Mouse (Mus musculus) heart, adult 2 months (tissue): ENCODE measurements around the gene Vstm4. TPM values are rescaled to one million over a fixed set of nuclear protein-coding genes. Genes with fewer than 3 reads are reported as not detected.
A peak's percentile ranks its signal among the peaks of the same experiment; 100 is the strongest.

ENCODE experiments used
- DNase-seq, 2 experiments: peaks; one replicate each; pipeline ENCODE4 v3.0.0; 2021
- H3K27ac ChIP-seq: fragments of 200-600 bp; 2 replicates; pipeline ENCODE4 v1.8.1; 2022
- H3K27me3 ChIP-seq: fragments of 200-500 bp; 2 replicates; pipeline ENCODE4 v1.6.1; 2012; ENCODE audit warnings: mild to moderate bottlenecking, low read length, inconsistent platforms, mixed read lengths; ENCODE audit not compliant: control insufficient read depth, insufficient read depth
- H3K36me3 ChIP-seq: fragments of 200-500 bp; 2 replicates; pipeline ENCODE4 v1.6.1; 2012; ENCODE audit warnings: low read length, inconsistent platforms; ENCODE audit not compliant: control insufficient read depth, insufficient read depth
- H3K4me1 ChIP-seq: fragments of 200-500 bp; 2 replicates; pipeline ENCODE4 v1.6.1; 2011; ENCODE audit warnings: low read length; ENCODE audit not compliant: control insufficient read depth, insufficient read depth
- H3K4me3 ChIP-seq: fragments of 200-600 bp; 2 replicates; pipeline ENCODE4 v1.8.1; 2022
- H3K79me2 ChIP-seq: fragments of 200-500 bp; replicated peaks from 2 replicates; pipeline ENCODE4 v1.6.1; 2012; ENCODE audit warnings: mild to moderate bottlenecking, inconsistent platforms, low read length, moderate library complexity, mixed read lengths; ENCODE audit not compliant: control insufficient read depth, insufficient read depth
- H3K9ac ChIP-seq: fragments of 200-500 bp; 2 replicates; pipeline ENCODE4 v1.6.1; 2012; ENCODE audit warnings: low read depth, mild to moderate bottlenecking, control low read depth, inconsistent platforms, low read length, mixed read lengths
- CTCF ChIP-seq: fragments of 200-600 bp; IDR thresholded peaks from 2 replicates; pipeline ENCODE4 v1.8.1; 2022; ENCODE audit warnings: antibody characterized with exemption, mild to moderate bottlenecking, moderate library complexity
- EP300 ChIP-seq: fragments of 200-500 bp; IDR thresholded peaks from 2 replicates; pipeline ENCODE4 v1.6.1; 2011; ENCODE audit warnings: low read depth, low read length, control low read depth; ENCODE audit not compliant: insufficient read depth
- POLR2A ChIP-seq: fragments of 200-500 bp; IDR thresholded peaks from 2 replicates; pipeline ENCODE4 v1.6.1; 2011; ENCODE audit warnings: mild to moderate bottlenecking, low read depth, low read length, control low read depth; ENCODE audit not compliant: insufficient read depth
- WGBS: fragments of 180-500 bp; shearing (Covaris S2); methylation state at CpG from one replicate; pipeline ENCODE4 v1.1.7; 2018; 5-methylcytosine and 5-hydroxymethylcytosine counted together
- intact Hi-C: fragments of 180-260 bp; cut with DNase I; formaldehyde crosslinking; loops from one replicate; pipeline ENCODE4 v1.15.1; 2025
- polyA plus RNA-seq: library from polyadenylated mRNA; depleted of rRNA; stranded (reverse); fragments of >200 nt; gene quantifications from 2 replicates; pipeline ENCODE4 v1.2.3, GENCODE M21; 2012
- total RNA-seq, 2 experiments: library from RNA; stranded (reverse); gene quantifications; 2 replicates each; pipeline ENCODE4 v1.2.3; 2021

The Vstm4 gene
- total and polyA plus RNA-seq, 3 experiments = 6.6 to 11.7 (median 9.2) TPM

GRCm38 (mm10) chr14:32827994-32828650, 28.4 kb upstream of the Vstm4 start:
- peaks cover 13% of the 10 kb centered on the region; the same call in 1 of the 2 replicates for H3K4me1 ChIP-seq
- H3K36me3 ChIP-seq = no peaks in the 10 kb centered on the region
- H3K79me2 ChIP-seq = no peaks in the 10 kb centered on the region
- no peak overlapping the region for H3K4me3 ChIP-seq
- TF ChIP-seq CTCF (no peak), EP300 (no peak), POLR2A (no peak)
- intact Hi-C loops = no loop called here
- H3K9ac ChIP-seq = no peak overlapping the region
- WGBS = 35% methylated on average over 6 of the region's 6 CpGs
- peak; percentile 61 to 76 for DNase-seq
- no peaks in the 10 kb centered on the region for H3K27me3 ChIP-seq
- peak overlapping the region; percentile 38; the same call in 1 of the 2 replicates for H3K27ac ChIP-seq

DNA sequence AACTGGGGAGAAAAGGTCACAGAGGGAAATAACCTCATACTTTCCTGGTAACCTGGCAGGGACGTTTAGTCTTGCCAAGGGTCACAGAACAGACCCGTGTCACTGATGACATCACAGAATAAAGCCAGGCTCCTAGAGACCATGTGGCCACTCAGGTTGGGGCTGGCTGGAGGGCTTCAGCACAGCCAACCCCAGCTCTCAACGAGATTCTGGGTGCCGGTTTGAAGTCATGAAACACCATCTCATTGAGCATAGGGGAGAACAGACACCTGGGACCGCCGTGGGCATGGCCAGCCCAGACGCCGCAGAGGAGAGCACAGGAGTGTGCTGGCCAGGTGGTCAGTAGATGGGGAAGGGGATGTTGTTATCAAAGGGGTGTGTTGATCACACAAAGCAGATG, 22.7 kb upstream of the Vstm4 start, which contains the start of gene Fam170b:
TSS of gene Fam170b (plus strand) at position 116 of the 400 bp plus-strand sequence.
- Histone ChIP-seq H3K27ac (no peak within 1 kb of the TSS), H3K36me3 (no peaks in the 10 kb centered on the region), H3K79me2 (no peaks in the 10 kb centered on the region), H3K4me3 (no peak within 1 kb of the TSS), H3K9ac (no peak within 1 kb of the TSS), H3K27me3 (peaks cover 3% of the 10 kb centered on the region), H3K4me1 (peaks cover 2% of the 10 kb centered on the region; the same call in 1 of the 2 replicates)
- no peak for DNase-seq
- TF ChIP-seq CTCF (no peak), POLR2A (no peak), EP300 (no peak)
- WGBS = 76% methylated on average over 8 of the region's 8 CpGs
- intact Hi-C loops = no loop called here

DNA sequence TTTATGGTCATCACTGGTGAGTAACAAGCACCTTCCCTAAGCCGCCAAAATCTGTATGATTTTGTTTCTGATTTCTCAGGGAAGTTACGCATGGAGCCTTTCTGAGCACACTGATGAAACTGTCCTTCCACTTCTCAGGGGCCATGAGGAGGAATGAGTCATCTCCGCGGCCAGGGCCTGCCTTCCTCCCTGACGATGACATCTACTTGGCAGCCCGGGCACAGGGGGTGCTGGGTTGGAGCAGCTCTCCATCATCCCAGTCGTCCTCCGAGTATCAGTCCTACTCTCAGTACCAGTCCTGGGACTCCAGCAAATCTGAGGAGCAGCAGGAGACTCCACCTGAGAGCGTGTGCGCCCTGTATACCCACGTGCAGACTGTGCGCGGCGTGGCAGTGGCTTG, 21.4 kb upstream of the Vstm4 start:
- WGBS = 51% methylated on average over 14 of the region's 14 CpGs
- Histone ChIP-seq H3K79me2 (no peaks in the 10 kb centered on the region), H3K9ac (no peak overlapping the region), H3K27me3 (peaks cover 3% of the 10 kb centered on the region), H3K27ac (no peak overlapping the region), H3K36me3 (no peaks in the 10 kb centered on the region), H3K4me3 (no peak overlapping the region), H3K4me1 (peaks cover 2% of the 10 kb centered on the region; the same call in 1 of the 2 replicates)
- TF ChIP-seq POLR2A = no peak
- no peak for TF ChIP-seq EP300
- no peak for TF ChIP-seq CTCF
- intact Hi-C loops = no loop called here
- no peak for DNase-seq

DNA sequence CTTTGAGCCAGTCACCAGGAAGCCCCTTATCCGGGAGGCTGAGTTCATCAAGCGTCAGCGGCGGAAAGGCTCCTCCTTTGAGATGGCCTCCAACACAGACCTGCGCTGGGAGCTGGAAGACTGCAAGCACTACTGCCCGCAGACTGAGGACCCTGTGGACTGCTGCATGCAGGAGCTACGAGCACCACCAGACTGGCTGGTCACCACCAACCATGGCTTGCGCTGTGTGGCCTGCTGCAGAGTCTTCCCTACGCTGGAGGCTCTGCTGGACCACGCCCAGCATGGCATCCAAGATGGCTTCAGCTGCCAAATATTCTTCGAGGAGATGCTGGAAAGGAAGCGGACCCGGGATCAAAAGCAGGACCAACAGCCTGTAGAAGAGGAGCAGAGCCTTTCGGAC, 21.0 kb upstream of the Vstm4 start:
- no peaks in the 10 kb centered on the region for H3K36me3 ChIP-seq

DNA sequence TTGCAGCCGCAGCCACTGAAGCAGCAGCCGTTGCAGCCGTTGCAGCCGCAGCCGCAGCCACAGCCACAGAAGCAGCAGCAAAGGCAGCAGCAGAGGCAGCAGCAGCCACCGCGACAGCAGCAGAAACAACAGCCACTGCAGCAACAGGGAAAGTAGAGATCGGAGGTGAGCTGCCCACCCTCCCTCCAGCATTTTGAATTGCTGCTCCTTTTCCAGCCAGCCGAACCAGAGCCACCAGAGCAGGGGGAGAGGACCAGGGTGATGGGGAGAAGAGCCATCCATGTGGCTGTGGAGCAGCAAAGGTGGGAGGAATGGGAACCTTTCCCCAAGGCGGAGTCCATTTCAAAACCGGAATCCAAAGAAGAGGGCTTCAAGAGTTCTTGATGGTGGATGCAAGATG, 20.4 kb upstream of the Vstm4 start:
- intact Hi-C loops = no loop called here
- Histone ChIP-seq H3K4me1 (peaks cover 2% of the 10 kb centered on the region; the same call in 1 of the 2 replicates), H3K27ac (no peak overlapping the region), H3K36me3 (no peaks in the 10 kb centered on the region), H3K79me2 (no peaks in the 10 kb centered on the region), H3K9ac (no peak overlapping the region), H3K4me3 (no peak overlapping the region), H3K27me3 (peaks cover 3% of the 10 kb centered on the region)
- no peak for DNase-seq
- WGBS = 94% methylated on average over 11 of the region's 11 CpGs
- TF ChIP-seq POLR2A (no peak), CTCF (no peak), EP300 (no peak)

More for the DNA sequence above, 21.0 kb upstream of the Vstm4 start:
- no peak overlapping the region for H3K4me3 ChIP-seq
- no peak overlapping the region for H3K9ac ChIP-seq
- DNase-seq = no peak
- TF ChIP-seq CTCF = no peak
- TF ChIP-seq EP300 = no peak
- TF ChIP-seq POLR2A = no peak
- H3K4me1 ChIP-seq = peaks cover 2% of the 10 kb centered on the region; the same call in 1 of the 2 replicates
- H3K27ac ChIP-seq = no peak overlapping the region
- H3K79me2 ChIP-seq = no peaks in the 10 kb centered on the region
- intact Hi-C loops = no loop called here
- WGBS = 55% methylated on average over 14 of the region's 14 CpGs
- peaks cover 3% of the 10 kb centered on the region for H3K27me3 ChIP-seq

DNA sequence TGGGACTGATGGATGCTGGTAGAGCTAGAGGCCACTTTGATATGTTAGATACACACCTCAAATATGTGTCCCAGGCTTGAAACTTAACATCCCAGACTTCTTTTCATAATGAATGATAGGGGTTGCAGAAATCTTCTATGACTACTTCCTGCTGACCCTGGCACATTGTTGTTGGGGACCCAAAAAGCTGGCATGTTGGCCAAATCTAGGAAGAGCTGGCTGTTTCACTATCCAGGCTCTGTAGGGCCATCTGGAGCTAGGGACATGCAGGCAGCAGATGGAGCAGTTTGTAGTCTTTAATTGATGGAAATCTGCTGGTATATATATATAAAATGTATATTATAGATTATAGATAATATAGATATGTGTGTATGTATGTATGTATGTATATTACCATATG, 14.5 kb upstream of the Vstm4 start:
- TF ChIP-seq EP300 (no peak), CTCF (no peak), POLR2A (no peak)
- H3K79me2 ChIP-seq = no peaks in the 10 kb centered on the region
- intact Hi-C loops = no loop called here
- H3K27me3 ChIP-seq = no peaks in the 10 kb centered on the region
- no peak overlapping the region for H3K9ac ChIP-seq
- H3K4me1 ChIP-seq = no peaks in the 10 kb centered on the region
- no peak for DNase-seq
- no peaks in the 10 kb centered on the region for H3K36me3 ChIP-seq
- no peak overlapping the region for H3K4me3 ChIP-seq
- H3K27ac ChIP-seq = no peak overlapping the region
